Mouse (Mus musculus) kidney, adult 2 months (tissue): ENCODE measurements around the gene Igf2bp3. TPM values are rescaled to one million over a fixed set of nuclear protein-coding genes. Genes with fewer than 3 reads are reported as not detected.

Experiments
- DNase-seq: peaks from one replicate; pipeline ENCODE4 v3.0.0; 2021
- H3K27ac ChIP-seq: fragments of 200-500 bp; 2 replicates; pipeline ENCODE4 v1.5.1; 2012; ENCODE audit warnings: low read depth, low read length, control low read depth, inconsistent platforms; ENCODE audit not compliant: insufficient read depth
- H3K27me3 ChIP-seq: fragments of 200-500 bp; replicated peaks from 2 replicates; pipeline ENCODE4 v1.6.1; 2012; ENCODE audit warnings: mild to moderate bottlenecking, moderate library complexity, low read length, inconsistent platforms; ENCODE audit not compliant: control insufficient read depth, insufficient read depth
- H3K36me3 ChIP-seq: fragments of 200-500 bp; 2 replicates; pipeline ENCODE4 v1.6.1; 2012; ENCODE audit warnings: mild to moderate bottlenecking, moderate library complexity, low read length, inconsistent platforms; ENCODE audit not compliant: control insufficient read depth, insufficient read depth
- H3K4me1 ChIP-seq: fragments of 200-500 bp; 2 replicates; pipeline ENCODE4 v1.6.1; 2011; ENCODE audit warnings: low read length; ENCODE audit not compliant: control insufficient read depth, insufficient read depth
- H3K4me3 ChIP-seq: fragments of 200-500 bp; 2 replicates; pipeline ENCODE4 v1.5.1; 2011; ENCODE audit warnings: mild to moderate bottlenecking, low read depth, low read length, control low read depth; ENCODE audit not compliant: insufficient read depth
- CTCF ChIP-seq: fragments of 200-500 bp; conservative IDR thresholded peaks from 2 replicates; pipeline ENCODE4 v1.5.1; 2011; ENCODE audit warnings: low read depth, mild to moderate bottlenecking, control low read depth, low read length, moderate library complexity, mixed read lengths; ENCODE audit not compliant: insufficient read depth, insufficient read length
- POLR2A ChIP-seq: fragments of 200-500 bp; IDR thresholded peaks from one replicate; pipeline ENCODE4 v1.6.1; 2011; ENCODE audit warnings: low read depth, low read length, control low read depth
- WGBS: fragments of 180-500 bp; shearing (Covaris S2); methylation state at CpG from one replicate; pipeline ENCODE4 v1.1.7; 2018; 5-methylcytosine and 5-hydroxymethylcytosine counted together
- polyA plus RNA-seq: library from polyadenylated mRNA; depleted of rRNA; stranded (reverse); fragments of >200 nt; gene quantifications from 2 replicates; pipeline ENCODE4 v1.2.3, GENCODE M21; 2012

Igf2bp3 gene
- polyA plus RNA-seq, 1 experiment = 0.03 TPM

DNA sequence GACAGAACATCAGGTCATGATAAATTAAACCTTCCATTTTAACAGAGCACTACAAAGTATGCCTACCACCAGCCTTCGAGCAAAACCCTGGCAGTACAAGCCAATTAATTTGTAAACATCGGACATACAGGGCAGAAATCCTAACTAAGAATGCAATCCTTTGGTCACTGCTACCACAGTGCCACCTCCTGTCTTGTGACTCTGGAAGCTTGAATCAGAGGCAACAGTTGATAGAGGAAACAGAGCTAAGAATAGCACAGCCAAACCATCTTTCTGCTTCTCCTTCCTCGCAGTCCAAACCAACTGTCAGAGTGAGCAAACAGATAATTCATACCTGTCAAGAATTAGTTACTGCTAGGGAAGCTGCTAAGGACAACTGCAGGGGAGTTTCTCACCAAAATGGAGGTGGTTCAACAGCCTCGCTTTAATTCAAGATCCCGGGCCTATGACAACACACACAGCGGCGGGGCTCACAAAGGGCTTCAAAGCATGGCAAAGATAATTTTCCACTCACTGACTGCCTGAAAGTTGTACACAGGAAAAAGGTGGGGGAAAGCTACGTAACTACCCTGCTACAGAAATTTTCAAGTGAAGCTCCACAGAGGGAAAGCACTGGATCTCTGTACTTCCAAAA is 6.3 kb downstream of the Igf2bp3 start:
- H3K36me3 ChIP-seq = no peaks in the 10 kb centered on the region
- DNase-seq = peak; percentile 54
- WGBS = 36% methylated on average over 8 of the region's 8 CpGs

GRCm38 (mm10) chr6:49206416-49206815 is 8.3 kb downstream of the Igf2bp3 start:
- Histone ChIP-seq H3K4me1 (no peaks in the 10 kb centered on the region; the same call in 1 of the 2 replicates), H3K36me3 (no peaks in the 10 kb centered on the region), H3K4me3 (no peak overlapping the region), H3K27ac (no peak overlapping the region), H3K27me3 (no peaks in the 10 kb centered on the region)
- 78% methylated on average over 1 of the region's 1 CpGs for WGBS
- DNase-seq = no peak
- TF ChIP-seq CTCF (no peak), POLR2A (no peak)

More for the DNA sequence above, 6.3 kb downstream of the Igf2bp3 start:
- no peak overlapping the region for H3K4me3 ChIP-seq
- no peaks in the 10 kb centered on the region; the same call in 1 of the 2 replicates for H3K4me1 ChIP-seq
- peaks cover 1% of the 10 kb centered on the region; the same call in 1 of the 2 replicates for H3K27me3 ChIP-seq
- peak; percentile 29; the same call in 1 of the 2 replicates for TF ChIP-seq CTCF
- no peak for TF ChIP-seq POLR2A
- no peak overlapping the region for H3K27ac ChIP-seq

GRCm38 (mm10) chr6:49195188-49195587 is 19.6 kb downstream of the Igf2bp3 start:
- Histone ChIP-seq H3K4me3 (no peak overlapping the region), H3K27ac (no peak overlapping the region), H3K36me3 (no peaks in the 10 kb centered on the region), H3K27me3 (no peaks in the 10 kb centered on the region), H3K4me1 (no peaks in the 10 kb centered on the region)
- no peak for DNase-seq
- TF ChIP-seq CTCF (no peak), POLR2A (no peak)
- WGBS = 82% methylated on average over 10 of the region's 10 CpGs

DNA sequence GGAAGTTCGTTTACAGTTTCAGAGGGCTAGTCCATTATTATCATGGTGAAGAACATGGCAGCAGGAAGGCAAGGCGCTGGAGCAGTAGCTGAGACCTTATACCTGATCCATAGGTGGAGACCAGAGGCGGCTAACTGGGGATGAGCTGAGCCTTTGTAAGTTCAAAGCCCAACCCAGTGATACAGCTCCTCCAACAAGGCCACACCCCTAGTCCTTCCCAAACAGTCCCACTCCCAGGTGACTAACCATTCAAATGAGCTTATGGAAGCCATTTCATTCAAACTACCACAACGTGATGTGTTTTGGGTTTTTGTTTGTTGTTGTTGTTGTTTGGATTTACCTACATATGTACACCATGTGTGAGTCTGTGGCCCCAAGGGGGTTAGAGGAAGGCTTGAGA is 20.2 kb downstream of the Igf2bp3 start:
- 97% methylated on average over 4 of the region's 4 CpGs for WGBS
- Histone ChIP-seq H3K27ac (no peak overlapping the region), H3K27me3 (no peaks in the 10 kb centered on the region), H3K4me3 (no peak overlapping the region), H3K36me3 (no peaks in the 10 kb centered on the region), H3K4me1 (no peaks in the 10 kb centered on the region)
- no peak for DNase-seq
- TF ChIP-seq POLR2A (no peak), CTCF (no peak)

- Histone ChIP-seq H3K36me3 (no peaks in the 10 kb centered on the region), H3K27ac (no peak overlapping the region), H3K4me1 (no peaks in the 10 kb centered on the region), H3K27me3 (no peaks in the 10 kb centered on the region), H3K4me3 (no peak overlapping the region)
- peak; percentile 16 for DNase-seq
- no peak for TF ChIP-seq POLR2A
- TF ChIP-seq CTCF = peak; percentile 55
Observed at GRCm38 (mm10) chr6:49189363-49189762, 25.4 kb downstream of the Igf2bp3 start.

GRCm38 (mm10) chr6:49187299-49187698 is 27.5 kb downstream of the Igf2bp3 start:
- peak; percentile 30; the same call in 1 of the 2 replicates for TF ChIP-seq CTCF
- TF ChIP-seq POLR2A = no peak
- Histone ChIP-seq H3K27me3 (no peaks in the 10 kb centered on the region), H3K4me1 (no peaks in the 10 kb centered on the region), H3K27ac (no peak overlapping the region), H3K4me3 (no peak overlapping the region), H3K36me3 (no peaks in the 10 kb centered on the region)
- 89% methylated on average over 7 of the region's 7 CpGs for WGBS
- DNase-seq = no peak

DNA sequence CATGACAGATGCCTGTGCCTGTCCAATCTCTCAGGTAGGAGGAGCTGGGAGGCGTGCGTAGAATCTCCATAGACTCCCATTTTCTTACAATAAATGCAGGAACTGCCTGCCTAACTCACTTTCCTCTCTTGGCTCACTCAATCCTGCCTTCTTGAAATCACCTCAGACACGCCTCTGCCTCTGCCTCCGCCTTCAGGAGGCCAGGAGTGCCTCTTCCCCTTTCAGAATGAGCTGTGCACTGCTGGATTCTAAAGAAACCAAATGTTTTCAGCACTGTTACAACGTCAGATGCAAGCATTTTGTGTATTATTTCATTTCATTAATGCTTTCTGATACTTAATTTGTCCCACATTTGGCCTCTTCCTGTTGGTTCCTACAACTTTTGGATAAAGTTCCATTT is 38.7 kb downstream of the Igf2bp3 start:
- no peak overlapping the region for H3K27ac ChIP-seq
- H3K27me3 ChIP-seq = no peaks in the 10 kb centered on the region
- WGBS = 89% methylated on average over 5 of the region's 5 CpGs
- no peaks in the 10 kb centered on the region for H3K4me1 ChIP-seq
- DNase-seq = no peak
- TF ChIP-seq POLR2A = no peak
- TF ChIP-seq CTCF = no peak
- H3K36me3 ChIP-seq = no peaks in the 10 kb centered on the region
- H3K4me3 ChIP-seq = no peak overlapping the region
